Mouse (Mus musculus): ENCODE measurements at regions not wholly inside any gene's neighbourhood (a gene's known extent, or its start where the extent isn't known, plus 50 kb on each side); places are given as distances from the start of the nearest gene placed in this dataset.

- no peak for TF ChIP-seq CTCF (IDR thresholded peaks at IDR 0.05; ENCODE audit: low read depth)
- TF ChIP-seq EP300 (optimal IDR thresholded peaks at IDR 0.05): no peak
Observed at GRCm38 (mm10) chr5:149931574-149932161, 86.8 kb upstream of the Rxfp2 start.
